Mouse (Mus musculus) ES-Bruce4 (cell line): ENCODE data around the gene Kdm2b. TPM values are rescaled to one million over a fixed set of nuclear protein-coding genes. Genes with fewer than 3 reads are reported as not detected.
A peak's percentile ranks its signal among the peaks of the same experiment; 100 is the strongest.

Experiments used
- H3K27ac ChIP-seq: 2 replicates; pipeline ENCODE4 v1.5.1; 2012; ENCODE audit warnings: low read length, inconsistent platforms; ENCODE audit not compliant: insufficient read depth
- H3K27me3 ChIP-seq: 2 replicates; pipeline ENCODE4 v1.6.1; 2012; ENCODE audit warnings: mild to moderate bottlenecking, low read length, inconsistent platforms; ENCODE audit not compliant: control insufficient read depth, poor library complexity, insufficient read depth, severe bottlenecking
- H3K36me3 ChIP-seq: 2 replicates; pipeline ENCODE4 v1.6.1; 2012; ENCODE audit warnings: inconsistent platforms, mild to moderate bottlenecking, low read length, moderate library complexity; ENCODE audit not compliant: control insufficient read depth, poor library complexity, insufficient read depth, severe bottlenecking
- H3K4me1 ChIP-seq: one replicate; pipeline ENCODE4 v1.8.1; 2011; ENCODE audit warnings: low read length; ENCODE audit not compliant: control insufficient read depth, insufficient read depth
- H3K4me3 ChIP-seq: 2 replicates; pipeline ENCODE4 v1.5.1; 2011; ENCODE audit warnings: low read depth, mild to moderate bottlenecking, low read length
- H3K9ac ChIP-seq: 2 replicates; pipeline ENCODE4 v1.6.1; 2012; ENCODE audit warnings: low read depth, mild to moderate bottlenecking, inconsistent platforms; ENCODE audit not compliant: poor library complexity, severe bottlenecking
- H3K9me3 ChIP-seq: replicated peaks from 2 replicates; pipeline ENCODE4 v1.6.1; 2012; ENCODE audit warnings: mild to moderate bottlenecking, low read length, inconsistent platforms; ENCODE audit not compliant: control insufficient read depth, poor library complexity, insufficient read depth, severe bottlenecking
- CTCF ChIP-seq: IDR thresholded peaks from one replicate; pipeline ENCODE4 v1.8.1; 2011; ENCODE audit warnings: low read depth, low read length
- EP300 ChIP-seq: IDR thresholded peaks from 2 replicates; pipeline ENCODE4 v1.6.1; 2011; ENCODE audit warnings: low read depth, low read length; ENCODE audit not compliant: insufficient read depth
- POLR2A ChIP-seq: IDR thresholded peaks from one replicate; pipeline ENCODE4 v1.8.1; 2011; ENCODE audit warnings: low read length; ENCODE audit not compliant: insufficient read depth
- polyA plus RNA-seq: library from polyadenylated mRNA; stranded (reverse); fragments of >200 nt; gene quantifications from 2 replicates; pipeline ENCODE4 v1.2.4, GENCODE M21; 2011; ENCODE audit warnings: low read depth; ENCODE audit not compliant: missing spikeins, insufficient read depth, insufficient read length

Gene Kdm2b
- polyA plus RNA-seq, 1 experiment = 56.8 TPM

GRCm38 (mm10) chr5:122994303-122994846 lies 4.8 kb upstream of the Kdm2b start:
- H3K9ac ChIP-seq = peak overlapping the region; percentile 65; the same call in 1 of the 2 replicates
- peak overlapping the region; percentile 24; the same call in 1 of the 2 replicates for H3K4me3 ChIP-seq
- TF ChIP-seq CTCF = no peak
- no peak for TF ChIP-seq EP300
- TF ChIP-seq POLR2A = no peak

GRCm38 (mm10) chr5:122993811-122994210 lies 4.2 kb upstream of the Kdm2b start:
- H3K27me3 ChIP-seq = no peaks in the 10 kb centered on the region
- peak overlapping the region; percentile 65; the same call in 1 of the 2 replicates for H3K9ac ChIP-seq
- peaks cover 4% of the 10 kb centered on the region for H3K4me1 ChIP-seq
- H3K9me3 ChIP-seq = no peaks in the 10 kb centered on the region
- H3K27ac ChIP-seq = peak overlapping the region; percentile 95; the same call in 1 of the 2 replicates
- H3K36me3 ChIP-seq = no peaks in the 10 kb centered on the region
- H3K4me3 ChIP-seq = no peak overlapping the region
- TF ChIP-seq CTCF = no peak
- no peak for TF ChIP-seq EP300
- no peak for TF ChIP-seq POLR2A

More at GRCm38 (mm10) chr5:122994303-122994846, 4.8 kb upstream of the Kdm2b start:
- Histone ChIP-seq H3K36me3 (no peaks in the 10 kb centered on the region), H3K27ac (peak overlapping the region; percentile 95), H3K9me3 (no peaks in the 10 kb centered on the region), H3K27me3 (no peaks in the 10 kb centered on the region), H3K4me1 (peaks cover 4% of the 10 kb centered on the region)

GRCm38 (mm10) chr5:122991350-122992004 lies 1.9 kb upstream of the Kdm2b start:
- peak overlapping the region; percentile 92; the same call in 1 of the 2 replicates for H3K9ac ChIP-seq

GRCm38 (mm10) chr5:122990411-122991160 lies 963 bp upstream of the Kdm2b start:
- H3K36me3 ChIP-seq = no peaks in the 10 kb centered on the region
- no peak for TF ChIP-seq CTCF
- no peak for TF ChIP-seq EP300
- no peak for TF ChIP-seq POLR2A

More at GRCm38 (mm10) chr5:122991350-122992004, 1.9 kb upstream of the Kdm2b start:
- Histone ChIP-seq H3K9me3 (no peaks in the 10 kb centered on the region), H3K27me3 (no peaks in the 10 kb centered on the region), H3K4me1 (peaks cover 2% of the 10 kb centered on the region), H3K4me3 (peak overlapping the region; percentile 23; the same call in 1 of the 2 replicates), H3K27ac (peak overlapping the region; percentile 86), H3K36me3 (no peaks in the 10 kb centered on the region)
- no peak for TF ChIP-seq POLR2A
- peak; percentile 69 for TF ChIP-seq EP300

GRCm38 (mm10) chr5:122989001-122989525 lies 560 bp downstream of the Kdm2b start:
- peak overlapping the region; percentile 92 for H3K9ac ChIP-seq
- no peaks in the 10 kb centered on the region for H3K27me3 ChIP-seq
- H3K4me1 ChIP-seq = peaks cover 5% of the 10 kb centered on the region
- no peaks in the 10 kb centered on the region for H3K36me3 ChIP-seq
- no peaks in the 10 kb centered on the region for H3K9me3 ChIP-seq
- TF ChIP-seq EP300 = peak; percentile 79; the same call in 1 of the 2 replicates
- no peak for TF ChIP-seq POLR2A
- TF ChIP-seq CTCF = no peak
- H3K4me3 ChIP-seq = peak overlapping the region; percentile 57
- H3K27ac ChIP-seq = peak overlapping the region; percentile 12; the same call in 1 of the 2 replicates

More at GRCm38 (mm10) chr5:122990411-122991160, 963 bp upstream of the Kdm2b start:
- H3K27ac ChIP-seq = peak overlapping the region; percentile 86
- peak overlapping the region; percentile 92 for H3K9ac ChIP-seq
- peak overlapping the region; percentile 57 for H3K4me3 ChIP-seq
- H3K4me1 ChIP-seq = peaks cover 2% of the 10 kb centered on the region
- no peaks in the 10 kb centered on the region for H3K27me3 ChIP-seq
- H3K9me3 ChIP-seq = no peaks in the 10 kb centered on the region
